Mouse (Mus musculus) ES-E14 (cell line): ENCODE data around the gene Hcn2.

Experiments
- ZC3H11A ChIP-seq: IDR thresholded peaks from 2 replicates; pipeline ENCODE4 v1.6.1; 2012; ENCODE audit warnings: low read depth, mild to moderate bottlenecking, inconsistent platforms, low read length, borderline replicate concordance
- ZNF384 ChIP-seq: IDR thresholded peaks from 2 replicates; pipeline ENCODE4 v1.6.1; 2012; ENCODE audit warnings: low read depth, low read length, inconsistent platforms

DNA sequence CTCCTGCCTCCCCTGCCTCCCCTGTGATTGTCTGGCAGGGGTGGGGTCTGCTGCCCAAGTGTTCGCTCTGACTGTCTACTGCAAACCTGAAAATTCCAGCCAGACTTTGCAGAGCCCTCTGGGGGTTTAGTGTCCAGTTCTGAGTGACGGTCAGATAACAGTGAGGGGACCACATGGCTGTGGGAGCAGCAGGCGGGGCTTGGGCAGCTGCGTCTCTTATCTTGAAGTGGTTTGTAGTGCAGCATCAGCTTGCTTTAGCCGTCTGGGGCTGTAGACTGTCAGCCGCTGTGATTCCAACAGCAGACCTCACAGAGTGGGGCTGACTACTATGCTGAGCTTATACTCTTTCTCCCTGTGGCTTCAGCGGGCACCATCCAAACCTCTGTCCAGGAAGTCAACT is 7.1 kb upstream of the Hcn2 start:
- TF ChIP-seq ZC3H11A = no peak
- no peak for TF ChIP-seq ZNF384
